Mouse (Mus musculus): ENCODE data around the gene Slf2. TPM values are rescaled to one million over a fixed set of nuclear protein-coding genes. Genes with fewer than 3 reads are reported as not detected.

Slf2 gene
- polyA plus RNA-seq, 1 experiment: 57.2 TPM

- H3K36me3 ChIP-seq (ENCODE audit: control insufficient read depth, insufficient read depth, low read length, poor library complexity, severe bottlenecking): no peaks in the 10 kb centered on the region
- TF ChIP-seq POLR2A (IDR thresholded peaks at IDR 0.05; ENCODE audit: insufficient read depth, low read length): no peak
- peak; percentile 95 for TF ChIP-seq EP300 (IDR thresholded peaks at IDR 0.05; ENCODE audit: insufficient read depth, low read depth, low read length)
- no peak for TF ChIP-seq CTCF (IDR thresholded peaks at IDR 0.05; ENCODE audit: low read depth, low read length)
- no peak overlapping the region for H3K9ac ChIP-seq (ENCODE audit: low read depth, poor library complexity, severe bottlenecking)
- H3K27me3 ChIP-seq (ENCODE audit: control insufficient read depth, insufficient read depth, low read length, poor library complexity, severe bottlenecking): no peaks in the 10 kb centered on the region
- no peak overlapping the region for H3K4me3 ChIP-seq (ENCODE audit: low read depth, low read length)
- H3K9me3 ChIP-seq (replicated peaks; ENCODE audit: control insufficient read depth, insufficient read depth, low read length, poor library complexity, severe bottlenecking): no peaks in the 10 kb centered on the region
- H3K27ac ChIP-seq (ENCODE audit: insufficient read depth, low read length): no peak overlapping the region
- H3K4me1 ChIP-seq (ENCODE audit: control insufficient read depth, insufficient read depth, low read length): peaks cover 15% of the 10 kb centered on the region
Observed at GRCm38 (mm10) chr19:45027848-45028247, 96.9 kb downstream of the Slf2 start.

- Histone ChIP-seq H3K4me1 (ENCODE audit: control insufficient read depth, insufficient read depth, low read length) (peaks cover 15% of the 10 kb centered on the region), H3K9me3 (replicated peaks; ENCODE audit: control insufficient read depth, insufficient read depth, low read length, poor library complexity, severe bottlenecking) (no peaks in the 10 kb centered on the region), H3K27ac (ENCODE audit: insufficient read depth, low read length) (no peak overlapping the region), H3K27me3 (ENCODE audit: control insufficient read depth, insufficient read depth, low read length, poor library complexity, severe bottlenecking) (no peaks in the 10 kb centered on the region), H3K4me3 (ENCODE audit: low read depth, low read length) (peak overlapping the region; percentile 13), H3K36me3 (ENCODE audit: control insufficient read depth, insufficient read depth, low read length, poor library complexity, severe bottlenecking) (no peaks in the 10 kb centered on the region), H3K9ac (ENCODE audit: low read depth, poor library complexity, severe bottlenecking) (peak overlapping the region; percentile 32; the same call in 1 of the 2 replicates)
- no peak for TF ChIP-seq CTCF (IDR thresholded peaks at IDR 0.05; ENCODE audit: low read depth, low read length)
- no peak for TF ChIP-seq POLR2A (IDR thresholded peaks at IDR 0.05; ENCODE audit: insufficient read depth, low read length)
- TF ChIP-seq EP300 (IDR thresholded peaks at IDR 0.05; ENCODE audit: insufficient read depth, low read depth, low read length): no peak
Observed at GRCm38 (mm10) chr19:45028746-45029145, 97.8 kb downstream of the Slf2 start.

- Histone ChIP-seq H3K36me3 (ENCODE audit: control insufficient read depth, insufficient read depth, low read length, poor library complexity, severe bottlenecking) (no peaks in the 10 kb centered on the region), H3K27ac (ENCODE audit: insufficient read depth, low read length) (no peak overlapping the region), H3K4me3 (ENCODE audit: low read depth, low read length) (no peak overlapping the region), H3K9ac (ENCODE audit: low read depth, poor library complexity, severe bottlenecking) (no peak overlapping the region), H3K9me3 (replicated peaks; ENCODE audit: control insufficient read depth, insufficient read depth, low read length, poor library complexity, severe bottlenecking) (no peaks in the 10 kb centered on the region), H3K27me3 (ENCODE audit: control insufficient read depth, insufficient read depth, low read length, poor library complexity, severe bottlenecking) (no peaks in the 10 kb centered on the region), H3K4me1 (ENCODE audit: control insufficient read depth, insufficient read depth, low read length) (peaks cover 15% of the 10 kb centered on the region)
- TF ChIP-seq CTCF (IDR thresholded peaks at IDR 0.05; ENCODE audit: low read depth, low read length) (no peak), POLR2A (IDR thresholded peaks at IDR 0.05; ENCODE audit: insufficient read depth, low read length) (no peak), EP300 (IDR thresholded peaks at IDR 0.05; ENCODE audit: insufficient read depth, low read depth, low read length) (no peak)
Observed at GRCm38 (mm10) chr19:45029571-45029970, 98.6 kb downstream of the Slf2 start.

- no peak overlapping the region for H3K9ac ChIP-seq (ENCODE audit: low read depth, poor library complexity, severe bottlenecking)
- no peak overlapping the region for H3K4me3 ChIP-seq (ENCODE audit: low read depth, low read length)
- no peaks in the 10 kb centered on the region for H3K27me3 ChIP-seq (ENCODE audit: control insufficient read depth, insufficient read depth, low read length, poor library complexity, severe bottlenecking)
- H3K36me3 ChIP-seq (ENCODE audit: control insufficient read depth, insufficient read depth, low read length, poor library complexity, severe bottlenecking): no peaks in the 10 kb centered on the region
- peaks cover 15% of the 10 kb centered on the region for H3K4me1 ChIP-seq (ENCODE audit: control insufficient read depth, insufficient read depth, low read length)
- TF ChIP-seq POLR2A (IDR thresholded peaks at IDR 0.05; ENCODE audit: insufficient read depth, low read length) (no peak), CTCF (IDR thresholded peaks at IDR 0.05; ENCODE audit: low read depth, low read length) (peak; percentile 93), EP300 (IDR thresholded peaks at IDR 0.05; ENCODE audit: insufficient read depth, low read depth, low read length) (no peak)
- no peak overlapping the region for H3K27ac ChIP-seq (ENCODE audit: insufficient read depth, low read length)
- H3K9me3 ChIP-seq (replicated peaks; ENCODE audit: control insufficient read depth, insufficient read depth, low read length, poor library complexity, severe bottlenecking): no peaks in the 10 kb centered on the region
Observed at GRCm38 (mm10) chr19:45030111-45030510, 99.2 kb downstream of the Slf2 start.

GRCm38 (mm10) chr19:45030746-45031693 is 100.1 kb downstream of the Slf2 start:
- H3K4me1 ChIP-seq (ENCODE audit: control insufficient read depth, insufficient read depth, low read length): peaks cover 15% of the 10 kb centered on the region
- H3K4me3 ChIP-seq (ENCODE audit: low read depth, low read length): no peak overlapping the region
- H3K9ac ChIP-seq (ENCODE audit: low read depth, poor library complexity, severe bottlenecking): no peak overlapping the region
- no peaks in the 10 kb centered on the region for H3K27me3 ChIP-seq (ENCODE audit: control insufficient read depth, insufficient read depth, low read length, poor library complexity, severe bottlenecking)
- H3K9me3 ChIP-seq (replicated peaks; ENCODE audit: control insufficient read depth, insufficient read depth, low read length, poor library complexity, severe bottlenecking): no peaks in the 10 kb centered on the region
- H3K27ac ChIP-seq (ENCODE audit: insufficient read depth, low read length): no peak overlapping the region
- TF ChIP-seq CTCF (IDR thresholded peaks at IDR 0.05; ENCODE audit: low read depth, low read length): peak; percentile 67
- TF ChIP-seq EP300 (IDR thresholded peaks at IDR 0.05; ENCODE audit: insufficient read depth, low read depth, low read length): no peak
- no peak for TF ChIP-seq POLR2A (IDR thresholded peaks at IDR 0.05; ENCODE audit: insufficient read depth, low read length)
- no peaks in the 10 kb centered on the region for H3K36me3 ChIP-seq (ENCODE audit: control insufficient read depth, insufficient read depth, low read length, poor library complexity, severe bottlenecking)

GRCm38 (mm10) chr19:45031780-45032179 is 100.8 kb downstream of the Slf2 start:
- Histone ChIP-seq H3K27ac (ENCODE audit: insufficient read depth, low read length) (no peak overlapping the region), H3K9me3 (replicated peaks; ENCODE audit: control insufficient read depth, insufficient read depth, low read length, poor library complexity, severe bottlenecking) (no peaks in the 10 kb centered on the region), H3K4me1 (ENCODE audit: control insufficient read depth, insufficient read depth, low read length) (peaks cover 12% of the 10 kb centered on the region), H3K9ac (ENCODE audit: low read depth, poor library complexity, severe bottlenecking) (no peak overlapping the region), H3K27me3 (ENCODE audit: control insufficient read depth, insufficient read depth, low read length, poor library complexity, severe bottlenecking) (no peaks in the 10 kb centered on the region), H3K4me3 (ENCODE audit: low read depth, low read length) (no peak overlapping the region), H3K36me3 (ENCODE audit: control insufficient read depth, insufficient read depth, low read length, poor library complexity, severe bottlenecking) (no peaks in the 10 kb centered on the region)
- TF ChIP-seq CTCF (IDR thresholded peaks at IDR 0.05; ENCODE audit: low read depth, low read length) (peak; percentile 85), POLR2A (IDR thresholded peaks at IDR 0.05; ENCODE audit: insufficient read depth, low read length) (no peak), EP300 (IDR thresholded peaks at IDR 0.05; ENCODE audit: insufficient read depth, low read depth, low read length) (no peak)

Other genes with a start within 250 kb of the Slf2 start
- not detected in 2 replicates for gene Pax2, start 175.1 kb upstream of the Slf2 start, polyA plus RNA-seq (2011; ENCODE audit: insufficient read depth, insufficient read length, low read depth, missing spikeins)
- 15.7 and 24.6 TPM in 2 replicates for gene Sema4g, start 58.0 kb downstream of the Slf2 start, polyA plus RNA-seq (2011; ENCODE audit: insufficient read depth, insufficient read length, low read depth, missing spikeins)
- gene Twnk, start 74.5 kb downstream of the Slf2 start, polyA plus RNA-seq (2011; ENCODE audit: insufficient read depth, insufficient read length, low read depth, missing spikeins): 23.2 and 24.5 TPM in 2 replicates
- 32.5 and 34.0 TPM in 2 replicates for gene Mrpl43, start 75.3 kb downstream of the Slf2 start, polyA plus RNA-seq (2011; ENCODE audit: insufficient read depth, insufficient read length, low read depth, missing spikeins)
- 39.9 and 48.2 TPM in 2 replicates for gene Lzts2, start 83.3 kb downstream of the Slf2 start, polyA plus RNA-seq (2011; ENCODE audit: insufficient read depth, insufficient read length, low read depth, missing spikeins)
- gene Pdzd7, start 114.6 kb downstream of the Slf2 start, polyA plus RNA-seq (2011; ENCODE audit: insufficient read depth, insufficient read length, low read depth, missing spikeins): 0.97 and 1.3 TPM in 2 replicates
- gene Sfxn3, start 116.4 kb downstream of the Slf2 start, polyA plus RNA-seq (2011; ENCODE audit: insufficient read depth, insufficient read length, low read depth, missing spikeins): 13.4 and 15.6 TPM in 2 replicates
- gene Kazald1, start 144.1 kb downstream of the Slf2 start, polyA plus RNA-seq (2011; ENCODE audit: insufficient read depth, insufficient read length, low read depth, missing spikeins): 0.67 and 0.85 TPM in 2 replicates
- gene Tlx1, start 219.5 kb downstream of the Slf2 start, polyA plus RNA-seq (2011; ENCODE audit: insufficient read depth, insufficient read length, low read depth, missing spikeins): not detected in 2 replicates